Mouse (Mus musculus) CH12.LX (cell line): Measurements from ENCODE around the gene Vmn1r85. TPM values are rescaled to one million over a fixed set of nuclear protein-coding genes. Genes with fewer than 3 reads are reported as not detected.

Experiments
- DNase-seq: peaks from one replicate; pipeline ENCODE4 v3.0.0-alpha.2; 2013; ENCODE audit errors: extremely low read depth
- H3K27ac ChIP-seq: 2 replicates; pipeline ENCODE4 v1.5.1; 2012; ENCODE audit warnings: low read depth, mild to moderate bottlenecking, control low read depth, moderate library complexity; ENCODE audit not compliant: insufficient read depth
- H3K27me3 ChIP-seq: replicated peaks from 2 replicates; pipeline ENCODE3; 2012; ENCODE audit warnings: inconsistent platforms
- H3K36me3 ChIP-seq, 2 experiments: replicated peaks in 1 of 2; 2 replicates each; pipeline versions ENCODE3 to v1.6.1; 2012; ENCODE audit warnings: inconsistent platforms in 1 of 2, low read length in 1 of 2, mild to moderate bottlenecking in 1 of 2, mixed read lengths in 1 of 2, moderate library complexity in 1 of 2; ENCODE audit not compliant: control insufficient read depth in 1 of 2, insufficient read depth in 1 of 2
- H3K4me1 ChIP-seq, 2 experiments: 2 replicates each; pipeline ENCODE4 v1.6.1; 2012; ENCODE audit warnings: inconsistent platforms in 1 of 2, moderate library complexity in 1 of 2; ENCODE audit not compliant: insufficient read depth in 2 of 2, control insufficient read depth in 1 of 2
- H3K4me2 ChIP-seq: 2 replicates; pipeline ENCODE4 v1.6.1; 2012; ENCODE audit warnings: low read depth, mild to moderate bottlenecking, control low read depth; ENCODE audit not compliant: poor library complexity, insufficient read depth, severe bottlenecking
- H3K4me3 ChIP-seq, 3 experiments: fragments of 150-350 bp in 1 of 3; sonication (generic) in 1 of 3; replicated peaks in 1 of 3; 2 replicates each; pipeline versions ENCODE3 to v1.5.1; 2011 to 2012; ENCODE audit warnings: low read depth in 2 of 3, low read length in 2 of 3, mild to moderate bottlenecking in 2 of 3, moderate library complexity in 2 of 3, control low read depth in 1 of 3, improper control_type of control experiment in 1 of 3, inconsistent platforms in 1 of 3, mixed read lengths in 1 of 3; ENCODE audit not compliant: poor library complexity in 1 of 3
- H3K79me2 ChIP-seq: replicated peaks from 2 replicates; pipeline ENCODE4 v1.6.1; 2012; ENCODE audit warnings: mild to moderate bottlenecking, moderate library complexity; ENCODE audit not compliant: control insufficient read depth, poor library complexity, insufficient read depth, severe bottlenecking; ENCODE audit errors: extremely low read depth
- H3K9ac ChIP-seq: 2 replicates; pipeline ENCODE4 v1.6.1; 2012; ENCODE audit warnings: low read depth, mild to moderate bottlenecking, control low read depth, moderate library complexity; ENCODE audit not compliant: insufficient read depth
- H3K9me3 ChIP-seq: replicated peaks from 2 replicates; pipeline ENCODE3; 2012; ENCODE audit warnings: low read length, inconsistent platforms, mixed read lengths
- BHLHE40 ChIP-seq: IDR thresholded peaks from 2 replicates; pipeline ENCODE4 v1.6.1; 2011; ENCODE audit warnings: mild to moderate bottlenecking, low read depth, low read length, improper control_type of control experiment
- CHD1 ChIP-seq: IDR thresholded peaks from 2 replicates; pipeline ENCODE4 v1.6.1; 2012; ENCODE audit warnings: low read depth, low read length, improper control_type of control experiment, inconsistent platforms
- ETS1 ChIP-seq: conservative IDR thresholded peaks from 2 replicates; pipeline ENCODE4 v1.6.1; 2012; ENCODE audit warnings: low read depth, mild to moderate bottlenecking, inconsistent platforms, low read length, improper control_type of control experiment, moderate library complexity
- GABPA ChIP-seq: IDR thresholded peaks from 2 replicates; pipeline ENCODE4 v1.6.1; 2012; ENCODE audit warnings: low read depth, low read length, improper control_type of control experiment, inconsistent platforms; ENCODE audit not compliant: insufficient replicate concordance
- IRF4 ChIP-seq: IDR thresholded peaks from 2 replicates; pipeline ENCODE4 v1.6.1; 2014; ENCODE audit warnings: low read depth, mild to moderate bottlenecking, inconsistent platforms, low read length, improper control_type of control experiment
- JUN ChIP-seq: IDR thresholded peaks from 2 replicates; pipeline ENCODE4 v1.6.1; 2011; ENCODE audit warnings: low read depth, mild to moderate bottlenecking, low read length, improper control_type of control experiment, moderate library complexity; ENCODE audit not compliant: insufficient read depth
- KAT2A ChIP-seq: IDR thresholded peaks from 2 replicates; pipeline ENCODE4 v1.6.1; 2012; ENCODE audit warnings: low read length, improper control_type of control experiment, inconsistent platforms; ENCODE audit not compliant: insufficient replicate concordance
- MAFK ChIP-seq: IDR thresholded peaks from 2 replicates; pipeline ENCODE4 v1.6.1; 2011; ENCODE audit warnings: low read length, improper control_type of control experiment; ENCODE audit not compliant: insufficient replicate concordance
- MAX ChIP-seq: IDR thresholded peaks from 2 replicates; pipeline ENCODE4 v1.6.1; 2011; ENCODE audit warnings: low read length, improper control_type of control experiment
- MEF2A ChIP-seq: IDR thresholded peaks from 2 replicates; pipeline ENCODE4 v1.6.1; 2014; ENCODE audit warnings: low read depth, mild to moderate bottlenecking, inconsistent platforms, low read length, improper control_type of control experiment, borderline replicate concordance
- MYC ChIP-seq: IDR thresholded peaks from 2 replicates; pipeline ENCODE4 v1.6.1; 2011; ENCODE audit warnings: low read depth, mild to moderate bottlenecking, improper control_type of control experiment, low read length
- NELFE ChIP-seq: IDR thresholded peaks from 2 replicates; pipeline ENCODE4 v1.6.1; 2011; ENCODE audit warnings: low read depth, low read length, improper control_type of control experiment
- NRF1 ChIP-seq: IDR thresholded peaks from 2 replicates; pipeline ENCODE4 v1.6.1; 2014; ENCODE audit warnings: low read depth, mild to moderate bottlenecking, inconsistent platforms, low read length, improper control_type of control experiment, moderate library complexity
- PAX5 ChIP-seq: IDR thresholded peaks from 2 replicates; pipeline ENCODE4 v1.6.1; 2012; ENCODE audit warnings: low read length, inconsistent platforms, mixed read lengths
- POLR2A ChIP-seq: IDR thresholded peaks from 2 replicates; pipeline ENCODE4 v1.6.1; 2011; ENCODE audit warnings: low read depth, mild to moderate bottlenecking, improper control_type of control experiment, low read length
- POLR2AphosphoS2 ChIP-seq: IDR thresholded peaks from 2 replicates; pipeline ENCODE4 v1.6.1; 2011; ENCODE audit warnings: low read depth, low read length, improper control_type of control experiment
- RAD21 ChIP-seq: IDR thresholded peaks from 2 replicates; pipeline ENCODE4 v1.6.1; 2011; ENCODE audit warnings: low read depth, mild to moderate bottlenecking, low read length, improper control_type of control experiment, moderate library complexity
- RCOR1 ChIP-seq: conservative IDR thresholded peaks from 2 replicates; pipeline ENCODE4 v1.6.1; 2012; ENCODE audit warnings: low read depth, mild to moderate bottlenecking, inconsistent platforms, low read length, improper control_type of control experiment
- SIN3A ChIP-seq: IDR thresholded peaks from 2 replicates; pipeline ENCODE4 v1.6.1; 2012; ENCODE audit warnings: low read length, improper control_type of control experiment, inconsistent platforms
- SMC3 ChIP-seq: IDR thresholded peaks from 2 replicates; pipeline ENCODE4 v1.6.1; 2011; ENCODE audit warnings: low read depth, low read length, improper control_type of control experiment
- TBP ChIP-seq: conservative IDR thresholded peaks from 2 replicates; pipeline ENCODE4 v1.6.1; 2011; ENCODE audit warnings: low read depth, low read length, improper control_type of control experiment
- TCF12 ChIP-seq: IDR thresholded peaks from 2 replicates; pipeline ENCODE4 v1.6.1; 2014; ENCODE audit warnings: low read depth, mild to moderate bottlenecking, inconsistent platforms, low read length, improper control_type of control experiment
- USF1 ChIP-seq: IDR thresholded peaks from 2 replicates; pipeline ENCODE4 v1.6.1; 2014; ENCODE audit warnings: low read depth, mild to moderate bottlenecking, inconsistent platforms, low read length, improper control_type of control experiment
- USF2 ChIP-seq: conservative IDR thresholded peaks from 2 replicates; pipeline ENCODE4 v1.6.1; 2011; ENCODE audit warnings: low read depth, low read length, improper control_type of control experiment
- ZC3H11A ChIP-seq: IDR thresholded peaks from 2 replicates; pipeline ENCODE4 v1.6.1; 2012; ENCODE audit warnings: low read depth, mild to moderate bottlenecking, inconsistent platforms, low read length, improper control_type of control experiment
- ZKSCAN1 ChIP-seq: IDR thresholded peaks from 2 replicates; pipeline ENCODE4 v1.6.1; 2012; ENCODE audit warnings: low read depth, inconsistent platforms, low read length, improper control_type of control experiment, borderline replicate concordance
- ZMIZ1 ChIP-seq: IDR thresholded peaks from 2 replicates; pipeline ENCODE4 v1.6.1; 2012; ENCODE audit warnings: low read depth, mild to moderate bottlenecking, inconsistent platforms, low read length, improper control_type of control experiment
- ZNF384 ChIP-seq: IDR thresholded peaks from 2 replicates; pipeline ENCODE4 v1.6.1; 2012; ENCODE audit warnings: low read depth, low read length, improper control_type of control experiment, inconsistent platforms
- dilution Hi-C: fragments of 300-500 bp; cut with MboI; formaldehyde crosslinking; loops from 2 replicates; pipeline ENCODE4 v1.14.3; 2020; ENCODE audit warnings: low sequenced_read_pairs; ENCODE audit not compliant: extremely low pct_unique_long_range_greater_than_20kb, extremely low pct_ligation_motif_present
- in situ Hi-C: fragments of 300-500 bp; cut with MboI; formaldehyde crosslinking; loops from 3 replicates; pipeline ENCODE4 v1.14.3; 2019; ENCODE audit warnings: low sequenced_read_pairs, low pct_ligation_motif_present, low pct_unique_long_range_greater_than_20kb, mixed read lengths
- polyA plus RNA-seq: library from polyadenylated mRNA; unstranded; fragments of >175 nt; gene quantifications from 2 replicates; pipeline ENCODE4 v1.2.1, GENCODE M21; 2012; ENCODE audit warnings: low read depth; ENCODE audit not compliant: insufficient read length
- total RNA-seq, 2 experiments: library from RNA; depleted of rRNA; stranded (reverse); fragments of 300-350 nt in 1 of 2; fragments of >200 nt in 1 of 2; gene quantifications; 2 replicates each; pipeline ENCODE4 v1.2.3; 2012 to 2014

The Vmn1r85 gene
- total and polyA plus RNA-seq, 3 experiments: not detected

GRCm38 (mm10) chr7:13037901-13038555, 56.9 kb downstream of the Vmn1r85 start, which contains the start of gene Ube2m (continued):
- TF ChIP-seq IRF4 (0 out of 2 replicates have a peak, but pooled peaks have one; percentile 45), USF2 (no peak), JUN (no peak), CHD1 (no peak), ZC3H11A (no peak), ZNF384 (no peak), SIN3A (peak; percentile 59; the same call in 1 of the 2 replicates), USF1 (no peak)
- TF ChIP-seq, all 38 proteins: peak for 18

- TF ChIP-seq ETS1 (no peak), ZMIZ1 (no peak), RAD21 (no peak), GABPA (no peak), NRF1 (no peak), MEF2A (no peak), MYC (no peak), TCF12 (no peak), SIN3A (peak; percentile 73; the same call in 1 of the 2 replicates)
- Histone ChIP-seq H3K4me3 (peak overlapping the region; percentile 84 to 92 (median 91)), H3K27ac (peak overlapping the region; percentile 100), H3K9me3 (no peaks in the 10 kb centered on the region), H3K36me3 (peaks cover 23 to 35% of the 10 kb centered on the region in 2 experiments), H3K79me2 (peaks cover 20% of the 10 kb centered on the region), H3K4me2 (peak overlapping the region; percentile 69), H3K27me3 (no peaks in the 10 kb centered on the region), H3K9ac (peak overlapping the region; percentile 96), H3K4me1 (peaks cover 19 to 55% of the 10 kb centered on the region in 2 experiments)
- dilution Hi-C loops (no loop called here), in situ Hi-C loops (no loop called here)
- DNase-seq: no peak
These were observed 57.6 kb downstream of the Vmn1r85 start for GRCm38 (mm10) chr7:13037366-13037765.

- in situ Hi-C loops: no loop called here
- H3K27me3 ChIP-seq: no peaks in the 10 kb centered on the region
These were observed 58.2 kb downstream of the Vmn1r85 start for GRCm38 (mm10) chr7:13036806-13037205.

More at GRCm38 (mm10) chr7:13036806-13037205, 58.2 kb downstream of the Vmn1r85 start:
- no peaks in the 10 kb centered on the region for H3K9me3 ChIP-seq
- H3K9ac ChIP-seq: peak overlapping the region; percentile 96
- TF ChIP-seq KAT2A (no peak), NRF1 (no peak), NELFE (no peak), PAX5 (no peak), MYC (no peak), POLR2A (no peak), USF1 (no peak), TCF12 (no peak), SMC3 (no peak), POLR2AphosphoS2 (no peak), RCOR1 (no peak), TBP (no peak), BHLHE40 (no peak), MAFK (no peak), ZKSCAN1 (no peak), MAX (no peak)
- 0 out of 2 replicates have a peak overlapping the region, but pooled peaks have one; percentile 9 for H3K27ac ChIP-seq
- dilution Hi-C loops: no loop called here
- peak overlapping the region; percentile 69 for H3K4me2 ChIP-seq
- peak overlapping the region; percentile 84 to 92 (median 91) for H3K4me3 ChIP-seq
- peaks cover 29 to 41% of the 10 kb centered on the region in 2 experiments for H3K36me3 ChIP-seq
- H3K4me1 ChIP-seq: peaks cover 20 to 60% of the 10 kb centered on the region in 2 experiments
- peaks cover 21% of the 10 kb centered on the region for H3K79me2 ChIP-seq
- DNase-seq: no peak
